ENCODE assay signal across 8 mouse cellular contexts in genomic region chr1:177806772-177807171, GRCm38 (mm10). TPM values are rescaled to one million over a fixed set of nuclear protein-coding genes. Genes with fewer than 3 reads are reported as not detected.
DNase-seq lines count a peak whose midpoint lies in the region; ATAC-seq and TF ChIP-seq lines count a peak whose summit lies in the region.
"Not testable (repeated sequence)": the region's sequence is repeated elsewhere in the genome, so short reads cannot be mapped to it uniquely, and the experiment has no call there.

No protein-coding gene starts in this region.

- not testable (repeated sequence) for H3K4me1 ChIP-seq in liver, embryonic 14.5 days (replicated peaks; ENCODE audit: control insufficient read depth in 2 of 2, insufficient read depth in 2 of 2, low read length in 1 of 2); midbrain, embryonic 10.5 days

- peaks cover 12% of the 10 kb centered on the region for H3K27me3 ChIP-seq in Patski
- H3K27me3 ChIP-seq in liver, embryonic 14.5 days (ENCODE audit: control insufficient read depth, insufficient read depth, low read length); midbrain, embryonic 10.5 days (ENCODE audit: low read depth, poor library complexity, severe bottlenecking): not testable (repeated sequence)

- in situ Hi-C loops in Patski (cut with MboI; ENCODE audit: low pct_unique_long_range_greater_than_20kb) = not testable (repeated sequence)

- H3K4me3 ChIP-seq in liver, embryonic 14.5 days (ENCODE audit: insufficient read depth in 1 of 2, low read depth in 2 of 2, low read length in 2 of 2); midbrain, embryonic 10.5 days: not testable (repeated sequence)

- not testable (repeated sequence) for H3K27ac ChIP-seq in liver, embryonic 14.5 days; midbrain, embryonic 10.5 days (replicated peaks)

- WGBS in liver, embryonic 14.5 days (ENCODE audit: insufficient replicate concordance) = 10% methylated on average over 1 of the region's 1 CpGs
- 38% methylated on average over 1 of the region's 1 CpGs for WGBS in midbrain, embryonic 10.5 days

- H3K36me3 ChIP-seq in liver, embryonic 14.5 days (replicated peaks; ENCODE audit: control insufficient read depth, insufficient read depth, low read depth); midbrain, embryonic 10.5 days: not testable (repeated sequence)

- POLR2A ChIA-PET in Patski (lab: Charles Lee) = not testable (repeated sequence)

- H3K9me3 ChIP-seq in liver, embryonic 14.5 days (ENCODE audit: control insufficient read depth, low read length); midbrain, embryonic 10.5 days (replicated peaks): not testable (repeated sequence)

- H3K9ac ChIP-seq in liver, embryonic 14.5 days (replicated peaks) = not testable (repeated sequence)

- peak; percentile 39 for TF ChIP-seq CTCF in Patski (IDR thresholded peaks at IDR 0.05)
- TF ChIP-seq CTCF in liver, embryonic 14.5 days (IDR thresholded peaks at IDR 0.05; ENCODE audit: low read depth) = peak; percentile 55

- TF ChIP-seq EP300 in liver, embryonic 14.5 days (IDR thresholded peaks at IDR 0.05; ENCODE audit: low read depth) = not testable (repeated sequence)

- CTCF ChIA-PET in Patski (lab: Charles Lee) = not testable (repeated sequence)

- not testable (repeated sequence) for ATAC-seq in Patski; liver, embryonic 14.5 days (ENCODE audit: insufficient read depth)

- DNase-seq in 416B (ENCODE audit: low read depth) = peak; percentile 76
- not testable (repeated sequence) for DNase-seq in Patski (ENCODE audit: low read depth, low spot score); liver, embryonic 14.5 days (ENCODE audit: low read depth in 3 of 3, low spot score in 3 of 3)
- DNase-seq in cerebellum, postnatal 10 days = peak; percentile 23 to 40
- peak; percentile 25 for DNase-seq in forelimb bud, embryonic 11.5 days (ENCODE audit: low read depth, low spot score)
- peak; percentile 36 for DNase-seq in kidney, adult 18-20 months
- peak; percentile 37 for DNase-seq in midbrain, embryonic 10.5 days (ENCODE audit: low spot score)
- DNase-seq in spleen, postnatal 4 days (ENCODE audit: low spot score in 2 of 2) = peak; percentile 29 to 68

- not testable (repeated sequence) for H3K4me2 ChIP-seq in liver, embryonic 14.5 days (ENCODE audit: low read depth)

RNA-seq across cellular contexts. Expression of gene Adss, which starts 10.5 kb away (rescaled TPM):
- 128 TPM for polyA plus RNA-seq in Patski (2021)
- 6.1 and 11.5 TPM in 2 replicates for polyA plus RNA-seq in liver, embryonic 14.5 days (2012; rRNA removed)
- 15.7 and 18.7 TPM in 2 replicates for polyA plus RNA-seq in liver, embryonic 14.5 days (2014; fragmentation: Nextera tagmentation; extraction: Ambion mirVana)
- 49.1 and 55.7 TPM in 2 replicates for polyA plus RNA-seq in midbrain, embryonic 10.5 days (2016; fragmentation: Nextera tagmentation; extraction: Ambion mirVana)
